Mouse (Mus musculus) myocyte (in vitro differentiated cells): Measurements from ENCODE around the gene Rap1gap2. TPM values are rescaled to one million over a fixed set of nuclear protein-coding genes. Genes with fewer than 3 reads are reported as not detected.

ENCODE experiments used
- H3K27me3 ChIP-seq: one replicate; pipeline ENCODE4 v1.6.1; 2011; ENCODE audit not compliant: control insufficient read depth, insufficient read depth, insufficient read length
- H3K36me3 ChIP-seq: one replicate; pipeline ENCODE4 v1.6.1; 2011; ENCODE audit not compliant: control insufficient read depth, insufficient read depth
- H3K4me2 ChIP-seq: one replicate; pipeline ENCODE4 v1.6.1; 2011; ENCODE audit warnings: low read depth, control low read depth
- H3K4me3 ChIP-seq: one replicate; pipeline ENCODE4 v1.5.1; 2011; ENCODE audit warnings: mild to moderate bottlenecking, control low read depth, moderate library complexity
- H3K79me2 ChIP-seq: one replicate; pipeline ENCODE4 v1.6.1; 2011; ENCODE audit not compliant: control insufficient read depth, insufficient read depth
- H3ac ChIP-seq: one replicate; pipeline ENCODE4 v1.6.1; 2011; ENCODE audit not compliant: control insufficient read depth, insufficient read length
- CEBPB ChIP-seq: IDR thresholded peaks from 2 replicates; pipeline ENCODE4 v1.6.1; 2011; ENCODE audit warnings: mild to moderate bottlenecking, moderate library complexity; ENCODE audit not compliant: poor library complexity, insufficient read depth, severe bottlenecking
- E2F4 ChIP-seq: IDR thresholded peaks from one replicate; pipeline ENCODE4 v1.6.1; 2011; ENCODE audit warnings: mild to moderate bottlenecking, control low read depth, moderate library complexity; ENCODE audit not compliant: insufficient read depth
- MAX ChIP-seq: IDR thresholded peaks from one replicate; pipeline ENCODE4 v1.6.1; 2011; ENCODE audit warnings: low read depth, mild to moderate bottlenecking, control low read depth
- MYOD1 ChIP-seq, 3 experiments: IDR thresholded peaks; one replicate each; pipeline ENCODE4 v1.6.1; 2011; ENCODE audit warnings: control low read depth in 2 of 3, low read depth in 2 of 3, mild to moderate bottlenecking in 2 of 3, moderate library complexity in 1 of 3; ENCODE audit not compliant: insufficient read length in 2 of 3, control insufficient read depth in 1 of 3
- MYOG ChIP-seq, 3 experiments: IDR thresholded peaks; one replicate each; pipeline ENCODE4 v1.6.1; 2011; ENCODE audit warnings: control low read depth in 2 of 3, low read depth in 2 of 3, mild to moderate bottlenecking in 2 of 3; ENCODE audit not compliant: insufficient read length in 2 of 3, control insufficient read depth in 1 of 3, insufficient read depth in 1 of 3
- POLR2A ChIP-seq: IDR thresholded peaks from one replicate; pipeline ENCODE4 v1.6.1; 2011; ENCODE audit warnings: low read depth, mild to moderate bottlenecking, control low read depth, moderate library complexity; ENCODE audit not compliant: insufficient read length
- POLR2AphosphoS2 ChIP-seq: IDR thresholded peaks from one replicate; pipeline ENCODE4 v1.6.1; 2011; ENCODE audit warnings: low read depth, control low read depth; ENCODE audit not compliant: insufficient read length
- REST ChIP-seq: IDR thresholded peaks from one replicate; pipeline ENCODE4 v1.6.1; 2011; ENCODE audit warnings: mild to moderate bottlenecking, control low read depth, moderate library complexity; ENCODE audit not compliant: insufficient read depth, insufficient read length
- SRF ChIP-seq: IDR thresholded peaks from one replicate; pipeline ENCODE4 v1.6.1; 2011; ENCODE audit warnings: low read depth; ENCODE audit not compliant: control insufficient read depth, insufficient read length
- TCF12 ChIP-seq: IDR thresholded peaks from one replicate; pipeline ENCODE4 v1.6.1; 2011; ENCODE audit warnings: mild to moderate bottlenecking, control low read depth; ENCODE audit not compliant: poor library complexity, insufficient read depth, severe bottlenecking
- TCF3 ChIP-seq: IDR thresholded peaks from one replicate; pipeline ENCODE4 v1.6.1; 2011; ENCODE audit warnings: low read depth, control low read depth; ENCODE audit not compliant: insufficient read length
- USF1 ChIP-seq: IDR thresholded peaks from one replicate; pipeline ENCODE4 v1.6.1; 2011; ENCODE audit warnings: low read depth, mild to moderate bottlenecking, control low read depth, moderate library complexity
- polyA plus RNA-seq: library from polyadenylated mRNA; unstranded; fragments of >200 nt; fragmentation: generic; extraction: Trizol; gene quantifications from one replicate; pipeline ENCODE4 v1.2.1, GENCODE M21; 2012; ENCODE audit warnings: missing spikeins

The Rap1gap2 gene
- polyA plus RNA-seq, 1 experiment: 43.4 TPM

- Histone ChIP-seq H3ac (no peak overlapping the region), H3K36me3 (no peaks in the 10 kb centered on the region), H3K27me3 (no peaks in the 10 kb centered on the region), H3K4me2 (no peak overlapping the region), H3K79me2 (no peaks in the 10 kb centered on the region), H3K4me3 (no peak overlapping the region)
- TF ChIP-seq E2F4 (no peak), POLR2A (no peak), TCF3 (no peak), MYOG (IDR thresholded peaks at IDR 0.05; ENCODE audit: control insufficient read depth in 1 of 3, insufficient read depth in 1 of 3, insufficient read length in 2 of 3, low read depth in 2 of 3) (no peak), USF1 (no peak), CEBPB (no peak)
Measured at GRCm38 (mm10) chr11:74479715-74480289, 130.9 kb downstream of the Rap1gap2 start.

- Histone ChIP-seq H3K79me2 (no peaks in the 10 kb centered on the region), H3K36me3 (no peaks in the 10 kb centered on the region), H3K4me3 (no peak overlapping the region), H3K27me3 (no peaks in the 10 kb centered on the region), H3K4me2 (no peak overlapping the region), H3ac (no peak overlapping the region)
- no peak for TF ChIP-seq SRF
Measured at GRCm38 (mm10) chr11:74478877-74479276, 131.8 kb downstream of the Rap1gap2 start.

GRCm38 (mm10) chr11:74472671-74473070 is 138.0 kb downstream of the Rap1gap2 start:
- no peak for TF ChIP-seq REST
- TF ChIP-seq TCF12: no peak
- no peak for TF ChIP-seq E2F4
- no peak for TF ChIP-seq MAX
- no peak for TF ChIP-seq MYOD1 (IDR thresholded peaks at IDR 0.05; ENCODE audit: control insufficient read depth in 1 of 3, insufficient read length in 2 of 3, low read depth in 2 of 3)
- TF ChIP-seq POLR2AphosphoS2: no peak
- no peak for TF ChIP-seq USF1

GRCm38 (mm10) chr11:74468195-74468594 is 142.5 kb downstream of the Rap1gap2 start:
- no peak overlapping the region for H3K4me2 ChIP-seq
- H3K27me3 ChIP-seq: no peaks in the 10 kb centered on the region
- TF ChIP-seq TCF3 (peak; percentile 58), TCF12 (peak; percentile 81), SRF (no peak), USF1 (no peak), MYOD1 (IDR thresholded peaks at IDR 0.05; ENCODE audit: control insufficient read depth in 1 of 3, insufficient read length in 2 of 3, low read depth in 2 of 3) (peak in 2 of 3 experiments; percentile 46 to 73), MYOG (IDR thresholded peaks at IDR 0.05; ENCODE audit: control insufficient read depth in 1 of 3, insufficient read depth in 1 of 3, insufficient read length in 2 of 3, low read depth in 2 of 3) (peak; percentile 49 to 90 (median 64))
- H3K4me3 ChIP-seq: no peak overlapping the region
- H3K36me3 ChIP-seq: no peaks in the 10 kb centered on the region
- no peak overlapping the region for H3ac ChIP-seq
- no peaks in the 10 kb centered on the region for H3K79me2 ChIP-seq

More at GRCm38 (mm10) chr11:74472671-74473070, 138.0 kb downstream of the Rap1gap2 start:
- no peaks in the 10 kb centered on the region for H3K36me3 ChIP-seq
- no peaks in the 10 kb centered on the region for H3K27me3 ChIP-seq
- H3ac ChIP-seq: no peak overlapping the region
- no peak overlapping the region for H3K4me2 ChIP-seq
- no peak overlapping the region for H3K4me3 ChIP-seq
- H3K79me2 ChIP-seq: no peaks in the 10 kb centered on the region

GRCm38 (mm10) chr11:74465712-74466111 is 145.0 kb downstream of the Rap1gap2 start:
- Histone ChIP-seq H3ac (no peak overlapping the region), H3K4me2 (no peak overlapping the region), H3K79me2 (no peaks in the 10 kb centered on the region), H3K4me3 (no peak overlapping the region), H3K36me3 (no peaks in the 10 kb centered on the region), H3K27me3 (no peaks in the 10 kb centered on the region)
- no peak for TF ChIP-seq E2F4
- TF ChIP-seq MYOD1 (IDR thresholded peaks at IDR 0.05; ENCODE audit: control insufficient read depth in 1 of 3, insufficient read length in 2 of 3, low read depth in 2 of 3): no peak
- TF ChIP-seq MAX: no peak
- no peak for TF ChIP-seq POLR2AphosphoS2
- no peak for TF ChIP-seq REST
- TF ChIP-seq TCF3: no peak
- TF ChIP-seq USF1: no peak
- no peak for TF ChIP-seq SRF
- TF ChIP-seq CEBPB: no peak
- no peak for TF ChIP-seq POLR2A
- no peak for TF ChIP-seq TCF12
- TF ChIP-seq MYOG (IDR thresholded peaks at IDR 0.05; ENCODE audit: control insufficient read depth in 1 of 3, insufficient read depth in 1 of 3, insufficient read length in 2 of 3, low read depth in 2 of 3): no peak
